Mouse (Mus musculus): Measurements from ENCODE around the gene Arhgap15. TPM values are rescaled to one million over a fixed set of nuclear protein-coding genes. Genes with fewer than 3 reads are reported as not detected.

Gene Arhgap15
- polyA plus RNA-seq, 1 experiment = 1.7 TPM

DNA sequence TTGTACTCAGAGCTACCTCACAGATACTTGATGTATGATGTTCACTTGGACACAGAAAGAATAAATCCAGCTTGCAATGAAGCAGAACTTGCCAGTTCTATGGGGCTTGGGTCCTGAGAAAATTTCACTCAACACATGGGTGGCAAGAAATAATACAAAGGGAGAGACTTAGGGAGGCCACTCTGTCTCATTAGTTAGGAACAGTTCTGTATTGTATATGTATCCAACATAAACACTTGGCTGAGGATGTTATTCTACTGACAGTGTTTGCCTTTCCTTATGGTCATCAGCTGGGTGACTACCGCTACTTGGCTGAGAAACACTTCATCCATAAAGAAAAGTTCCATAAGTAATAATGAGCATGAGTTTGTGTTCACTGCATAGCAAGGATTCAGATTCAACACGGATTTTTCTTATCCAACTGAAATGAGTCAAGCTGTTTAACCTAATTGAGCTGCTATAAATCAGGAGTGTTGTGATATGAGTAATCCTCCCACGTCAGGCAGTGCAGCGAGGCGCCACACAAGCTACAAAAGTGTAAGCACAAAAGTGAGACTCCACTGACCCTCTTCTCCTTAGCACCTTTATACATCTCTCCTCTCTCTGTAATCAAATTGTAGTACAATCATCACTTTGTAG lies 607.7 kb downstream of the Arhgap15 start:
- no peak for TF ChIP-seq CTCF (conservative IDR thresholded peaks at IDR 0.05; ENCODE audit: insufficient read depth, insufficient read length, low read depth, low read length)
- no peak for TF ChIP-seq POLR2A (IDR thresholded peaks at IDR 0.05; ENCODE audit: low read depth, low read length)
- no peak for DNase-seq
- WGBS = 63% methylated on average over 5 of the region's 5 CpGs
- Histone ChIP-seq H3K27ac (ENCODE audit: insufficient read depth, low read depth, low read length) (no peak overlapping the region), H3K27me3 (replicated peaks; ENCODE audit: control insufficient read depth, insufficient read depth, low read length) (no peaks in the 10 kb centered on the region), H3K4me1 (ENCODE audit: control insufficient read depth, insufficient read depth, low read length) (no peaks in the 10 kb centered on the region), H3K4me3 (ENCODE audit: insufficient read depth, low read depth, low read length) (no peak overlapping the region), H3K36me3 (ENCODE audit: control insufficient read depth, insufficient read depth, low read length) (no peaks in the 10 kb centered on the region)

GRCm38 (mm10) chr2:44356887-44357251 lies 608.2 kb downstream of the Arhgap15 start:
- no peak overlapping the region for H3K27ac ChIP-seq (ENCODE audit: insufficient read depth, low read depth, low read length)
- no peak for DNase-seq
- 75% methylated on average over 6 of the region's 6 CpGs for WGBS
- no peak for TF ChIP-seq CTCF (conservative IDR thresholded peaks at IDR 0.05; ENCODE audit: insufficient read depth, insufficient read length, low read depth, low read length)
- no peak for TF ChIP-seq POLR2A (IDR thresholded peaks at IDR 0.05; ENCODE audit: low read depth, low read length)
- no peaks in the 10 kb centered on the region for H3K4me1 ChIP-seq (ENCODE audit: control insufficient read depth, insufficient read depth, low read length)
- H3K36me3 ChIP-seq (ENCODE audit: control insufficient read depth, insufficient read depth, low read length) = no peaks in the 10 kb centered on the region
- H3K27me3 ChIP-seq (replicated peaks; ENCODE audit: control insufficient read depth, insufficient read depth, low read length) = no peaks in the 10 kb centered on the region
- no peak overlapping the region for H3K4me3 ChIP-seq (ENCODE audit: insufficient read depth, low read depth, low read length)

- no peak overlapping the region for H3K27ac ChIP-seq (ENCODE audit: insufficient read depth, low read depth, low read length)
- no peak overlapping the region for H3K4me3 ChIP-seq (ENCODE audit: insufficient read depth, low read depth, low read length)
- H3K27me3 ChIP-seq (replicated peaks; ENCODE audit: control insufficient read depth, insufficient read depth, low read length) = no peaks in the 10 kb centered on the region
- TF ChIP-seq CTCF (conservative IDR thresholded peaks at IDR 0.05; ENCODE audit: insufficient read depth, insufficient read length, low read depth, low read length) = no peak
- no peak for TF ChIP-seq POLR2A (IDR thresholded peaks at IDR 0.05; ENCODE audit: low read depth, low read length)
- H3K4me1 ChIP-seq (ENCODE audit: control insufficient read depth, insufficient read depth, low read length) = no peaks in the 10 kb centered on the region
- 74% methylated on average over 2 of the region's 2 CpGs for WGBS
- no peaks in the 10 kb centered on the region for H3K36me3 ChIP-seq (ENCODE audit: control insufficient read depth, insufficient read depth, low read length)
- no peak for DNase-seq
Observed at GRCm38 (mm10) chr2:44380225-44380624, 631.6 kb downstream of the Arhgap15 start.

DNA sequence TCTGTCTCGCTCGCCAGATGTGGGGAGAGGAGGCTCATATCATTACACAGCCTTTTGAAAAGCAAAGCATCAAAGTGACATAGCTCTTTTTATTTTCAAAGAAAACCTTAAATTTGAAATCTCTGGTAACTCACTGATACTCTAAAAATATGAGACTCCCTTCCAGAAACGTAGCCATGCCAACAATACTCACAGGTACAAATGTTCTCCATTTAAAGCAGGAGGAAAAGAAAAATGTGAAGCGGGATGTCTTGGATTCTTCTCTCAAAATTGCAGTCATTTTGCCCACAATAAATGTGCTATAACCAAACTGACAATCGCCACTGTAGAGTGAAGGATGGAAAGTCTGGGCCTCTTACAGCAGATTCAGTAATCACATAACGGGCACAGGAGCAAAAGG lies 635.9 kb downstream of the Arhgap15 start:
- 94% methylated on average over 6 of the region's 6 CpGs for WGBS
- Histone ChIP-seq H3K27me3 (replicated peaks; ENCODE audit: control insufficient read depth, insufficient read depth, low read length) (no peaks in the 10 kb centered on the region), H3K4me3 (ENCODE audit: insufficient read depth, low read depth, low read length) (no peak overlapping the region), H3K4me1 (ENCODE audit: control insufficient read depth, insufficient read depth, low read length) (no peaks in the 10 kb centered on the region), H3K27ac (ENCODE audit: insufficient read depth, low read depth, low read length) (no peak overlapping the region), H3K36me3 (ENCODE audit: control insufficient read depth, insufficient read depth, low read length) (no peaks in the 10 kb centered on the region)
- no peak for DNase-seq
- TF ChIP-seq POLR2A (IDR thresholded peaks at IDR 0.05; ENCODE audit: low read depth, low read length) = no peak
- no peak for TF ChIP-seq CTCF (conservative IDR thresholded peaks at IDR 0.05; ENCODE audit: insufficient read depth, insufficient read length, low read depth, low read length)

DNA sequence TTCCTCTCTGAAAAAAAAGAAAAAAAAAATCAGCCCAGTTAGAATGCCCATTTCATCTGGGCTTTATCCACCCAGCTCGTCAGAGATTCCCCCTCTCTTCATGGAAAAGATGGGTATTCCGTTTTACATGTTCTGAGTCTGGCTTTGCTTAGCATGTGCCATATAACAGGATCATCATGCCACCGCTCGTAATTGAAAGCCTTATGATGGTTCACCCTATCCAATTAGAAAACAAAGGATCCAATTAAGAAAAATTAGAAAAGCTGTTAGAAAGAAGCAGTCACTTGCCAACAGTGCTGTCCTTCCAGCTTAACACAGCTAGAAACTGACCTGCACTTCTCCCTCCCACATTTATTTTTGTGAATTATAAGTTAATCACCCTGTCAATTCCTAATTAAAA lies 640.9 kb downstream of the Arhgap15 start:
- no peak for DNase-seq
- no peaks in the 10 kb centered on the region for H3K27me3 ChIP-seq (replicated peaks; ENCODE audit: control insufficient read depth, insufficient read depth, low read length)
- TF ChIP-seq CTCF (conservative IDR thresholded peaks at IDR 0.05; ENCODE audit: insufficient read depth, insufficient read length, low read depth, low read length) (no peak), POLR2A (IDR thresholded peaks at IDR 0.05; ENCODE audit: low read depth, low read length) (no peak)
- H3K4me1 ChIP-seq (ENCODE audit: control insufficient read depth, insufficient read depth, low read length) = no peaks in the 10 kb centered on the region
- H3K36me3 ChIP-seq (ENCODE audit: control insufficient read depth, insufficient read depth, low read length) = no peaks in the 10 kb centered on the region
- no peak overlapping the region for H3K4me3 ChIP-seq (ENCODE audit: insufficient read depth, low read depth, low read length)
- 91% methylated on average over 4 of the region's 4 CpGs for WGBS
- H3K27ac ChIP-seq (ENCODE audit: insufficient read depth, low read depth, low read length) = no peak overlapping the region

DNA sequence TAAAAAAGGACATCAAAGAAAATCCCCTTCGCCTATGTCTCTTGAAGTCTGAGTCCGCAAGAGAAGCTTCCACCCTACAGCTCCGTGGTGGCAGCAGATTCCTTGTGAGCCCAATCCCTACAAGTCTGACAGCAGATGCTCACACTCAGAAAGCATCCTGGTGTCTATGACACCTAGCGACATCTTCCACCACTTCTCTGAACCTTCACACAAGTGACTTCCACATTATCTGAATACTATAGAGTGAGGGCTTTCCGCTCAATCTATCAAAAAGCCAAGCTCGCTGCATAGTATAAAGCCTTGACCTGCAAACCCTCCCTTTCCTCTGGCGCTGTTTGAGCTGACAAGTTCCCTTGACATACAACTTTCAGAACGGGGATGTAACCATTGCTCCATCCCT lies 645.2 kb downstream of the Arhgap15 start:
- no peak for TF ChIP-seq CTCF (conservative IDR thresholded peaks at IDR 0.05; ENCODE audit: insufficient read depth, insufficient read length, low read depth, low read length)
- TF ChIP-seq POLR2A (IDR thresholded peaks at IDR 0.05; ENCODE audit: low read depth, low read length) = no peak
- H3K4me1 ChIP-seq (ENCODE audit: control insufficient read depth, insufficient read depth, low read length) = no peaks in the 10 kb centered on the region
- 91% methylated on average over 8 of the region's 8 CpGs for WGBS

DNA sequence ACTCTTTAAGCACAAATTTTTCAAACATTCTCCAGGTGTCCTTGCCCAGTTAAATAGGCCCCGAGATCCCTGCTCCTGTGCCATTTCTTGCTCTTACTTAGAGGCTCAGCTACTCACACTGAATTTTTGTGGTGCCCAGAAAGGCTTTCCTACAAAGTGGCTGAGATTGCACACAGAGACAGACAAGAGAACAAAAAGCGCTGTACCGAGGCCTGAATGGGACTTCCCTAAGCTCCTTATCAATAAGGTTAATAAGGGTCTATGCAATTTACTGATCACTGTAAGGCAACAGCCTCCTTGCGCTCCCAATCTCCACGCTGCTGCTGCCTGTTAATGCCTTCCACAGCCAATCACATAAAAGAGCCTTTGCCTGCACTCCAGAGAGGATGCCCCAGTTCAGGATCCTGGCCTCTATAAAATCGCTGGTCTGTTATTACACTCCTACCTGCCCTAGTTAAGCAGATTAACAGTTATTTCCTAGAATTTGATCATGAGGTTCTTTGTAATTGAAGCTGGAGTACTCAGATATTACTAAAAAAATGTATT lies 646.4 kb downstream of the Arhgap15 start:
- DNase-seq = no peak
- Histone ChIP-seq H3K27me3 (replicated peaks; ENCODE audit: control insufficient read depth, insufficient read depth, low read length) (no peaks in the 10 kb centered on the region), H3K36me3 (ENCODE audit: control insufficient read depth, insufficient read depth, low read length) (no peaks in the 10 kb centered on the region), H3K4me3 (ENCODE audit: insufficient read depth, low read depth, low read length) (no peak overlapping the region), H3K27ac (ENCODE audit: insufficient read depth, low read depth, low read length) (no peak overlapping the region), H3K4me1 (ENCODE audit: control insufficient read depth, insufficient read depth, low read length) (no peaks in the 10 kb centered on the region)
- no peak for TF ChIP-seq POLR2A (IDR thresholded peaks at IDR 0.05; ENCODE audit: low read depth, low read length)
- TF ChIP-seq CTCF (conservative IDR thresholded peaks at IDR 0.05; ENCODE audit: insufficient read depth, insufficient read length, low read depth, low read length) = no peak
- WGBS = 72% methylated on average over 6 of the region's 6 CpGs

More for the DNA sequence above, 645.2 kb downstream of the Arhgap15 start:
- DNase-seq = no peak
- no peaks in the 10 kb centered on the region for H3K27me3 ChIP-seq (replicated peaks; ENCODE audit: control insufficient read depth, insufficient read depth, low read length)
- no peaks in the 10 kb centered on the region for H3K36me3 ChIP-seq (ENCODE audit: control insufficient read depth, insufficient read depth, low read length)
- no peak overlapping the region for H3K4me3 ChIP-seq (ENCODE audit: insufficient read depth, low read depth, low read length)
- no peak overlapping the region for H3K27ac ChIP-seq (ENCODE audit: insufficient read depth, low read depth, low read length)

Data from kidney, adult 2 months (tissue).